Mouse (Mus musculus) ES-E14 (cell line): Measurements from ENCODE around the gene Pnpla1. TPM values are rescaled to one million over a fixed set of nuclear protein-coding genes. Genes with fewer than 3 reads are reported as not detected.
A peak's percentile ranks its signal among the peaks of the same experiment; 100 is the strongest.

Experiments
- DNase-seq: peaks from one replicate; pipeline ENCODE4 v3.0.0-alpha.2; 2013; ENCODE audit warnings: low read depth, low spot score
- H3K27ac ChIP-seq: 2 replicates; pipeline ENCODE4 v1.5.1; 2012; ENCODE audit warnings: low read depth, mild to moderate bottlenecking, low read length, moderate library complexity, mixed read lengths; ENCODE audit not compliant: poor library complexity, insufficient read depth, severe bottlenecking
- H3K36me3 ChIP-seq: 2 replicates; pipeline ENCODE4 v1.6.1; 2012; ENCODE audit warnings: mild to moderate bottlenecking, low read length, moderate library complexity, mixed read lengths; ENCODE audit not compliant: control insufficient read depth, poor library complexity, insufficient read depth, severe bottlenecking
- H3K4me1 ChIP-seq, 2 experiments: fragments of 150-350 bp in 1 of 2; sonication (generic) in 1 of 2; 2 replicates each; pipeline ENCODE4 v1.6.1; 2012; ENCODE audit warnings: low read length in 2 of 2, mild to moderate bottlenecking in 1 of 2, mixed read lengths in 1 of 2; ENCODE audit not compliant: control insufficient read depth in 2 of 2, insufficient read depth in 2 of 2, poor library complexity in 1 of 2
- H3K4me3 ChIP-seq, 2 experiments: fragments of 150-350 bp in 1 of 2; sonication (generic) in 1 of 2; 2 replicates each; pipeline ENCODE4 v1.5.1; 2012; ENCODE audit warnings: low read length in 2 of 2, low read depth in 1 of 2, mild to moderate bottlenecking in 1 of 2, mixed read lengths in 1 of 2; ENCODE audit not compliant: insufficient read depth in 1 of 2, poor library complexity in 1 of 2, severe bottlenecking in 1 of 2
- H3K9ac ChIP-seq: 2 replicates; pipeline ENCODE4 v1.6.1; 2012; ENCODE audit warnings: low read depth, mild to moderate bottlenecking, low read length, mixed read lengths; ENCODE audit not compliant: poor library complexity, insufficient read depth, severe bottlenecking
- H3K9me3 ChIP-seq: fragments of 150-350 bp; sonication (generic); 2 replicates; pipeline ENCODE4 v1.6.1; 2012; ENCODE audit warnings: low read depth, mild to moderate bottlenecking, low read length; ENCODE audit not compliant: control insufficient read depth, insufficient read depth
- CHD2 ChIP-seq: IDR thresholded peaks from 2 replicates; pipeline ENCODE4 v1.6.1; 2014; ENCODE audit warnings: mild to moderate bottlenecking, low read depth, low read length, inconsistent platforms
- HCFC1 ChIP-seq: IDR thresholded peaks from 2 replicates; pipeline ENCODE4 v1.6.1; 2012; ENCODE audit warnings: low read length, inconsistent platforms, borderline replicate concordance; ENCODE audit not compliant: insufficient read depth
- MAFK ChIP-seq: IDR thresholded peaks from 2 replicates; pipeline ENCODE4 v1.6.1; 2014; ENCODE audit warnings: mild to moderate bottlenecking, low read depth, low read length, inconsistent platforms; ENCODE audit not compliant: insufficient read depth
- ZC3H11A ChIP-seq: IDR thresholded peaks from 2 replicates; pipeline ENCODE4 v1.6.1; 2012; ENCODE audit warnings: low read depth, mild to moderate bottlenecking, inconsistent platforms, low read length, borderline replicate concordance
- ZNF384 ChIP-seq: IDR thresholded peaks from 2 replicates; pipeline ENCODE4 v1.6.1; 2012; ENCODE audit warnings: low read depth, low read length, inconsistent platforms
- in situ Hi-C, 2 experiments: fragments of 600-800 bp; cut with MboI; formaldehyde crosslinking; loops; one replicate each; pipeline ENCODE4 v1.15.1; 2025; ENCODE audit warnings: low sequenced_read_pairs in 2 of 2, inconsistent platforms in 1 of 2; ENCODE audit not compliant: unreplicated experiment in 2 of 2
- total RNA-seq: library from RNA; depleted of rRNA; stranded (reverse); fragments of 300-350 nt; gene quantifications from 2 replicates; pipeline ENCODE4 v1.2.3, GENCODE M21; 2012

Gene Pnpla1
- total RNA-seq, 1 experiment = 0.27 TPM

- peak overlapping the region; percentile 23; the same call in 1 of the 2 replicates for H3K9ac ChIP-seq
- H3K4me3 ChIP-seq = peak overlapping the region; percentile 27 to 31
- no peaks in the 10 kb centered on the region for H3K9me3 ChIP-seq
- in situ Hi-C loops = no loop called here
- TF ChIP-seq ZNF384 = no peak
- no peak for TF ChIP-seq HCFC1
- TF ChIP-seq MAFK = no peak
- no peak for TF ChIP-seq ZC3H11A
- TF ChIP-seq CHD2 = no peak
- no peak overlapping the region for H3K27ac ChIP-seq
- no peaks in the 10 kb centered on the region for H3K36me3 ChIP-seq
- no peak for DNase-seq
- H3K4me1 ChIP-seq = peaks cover 9 to 14% of the 10 kb centered on the region in 2 experiments
Observed at GRCm38 (mm10) chr17:28899427-28899826, 41.2 kb downstream of the Pnpla1 start.

- TF ChIP-seq MAFK = no peak
- no peak for TF ChIP-seq CHD2
- TF ChIP-seq ZNF384 = peak; percentile 19; the same call in 1 of the 2 replicates
- TF ChIP-seq HCFC1 = no peak
- no peak for TF ChIP-seq ZC3H11A
- peaks cover 7 to 18% of the 10 kb centered on the region in 2 experiments; a peak in 3 of 4 replicates for H3K4me1 ChIP-seq
- no peak overlapping the region for H3K4me3 ChIP-seq
- no peaks in the 10 kb centered on the region for H3K36me3 ChIP-seq
- H3K27ac ChIP-seq = no peak overlapping the region
- in situ Hi-C loops = no loop called here
- H3K9me3 ChIP-seq = no peaks in the 10 kb centered on the region
- no peak for DNase-seq
- H3K9ac ChIP-seq = no peak overlapping the region
Observed at GRCm38 (mm10) chr17:28901559-28901958, 43.3 kb downstream of the Pnpla1 start.

- in situ Hi-C loops = no loop called here
- no peak overlapping the region; the same call in 1 of the 2 replicates for H3K9ac ChIP-seq
- H3K36me3 ChIP-seq = no peaks in the 10 kb centered on the region
- no peak overlapping the region for H3K27ac ChIP-seq
- DNase-seq = no peak
- no peaks in the 10 kb centered on the region for H3K9me3 ChIP-seq
- no peak for TF ChIP-seq MAFK
- no peak for TF ChIP-seq HCFC1
- TF ChIP-seq ZC3H11A = no peak
- TF ChIP-seq CHD2 = no peak
- TF ChIP-seq ZNF384 = no peak
- H3K4me1 ChIP-seq = peaks cover 4 to 13% of the 10 kb centered on the region in 2 experiments; a peak in 3 of 4 replicates
- no peak overlapping the region for H3K4me3 ChIP-seq
Observed at GRCm38 (mm10) chr17:28904546-28905376, 46.5 kb downstream of the Pnpla1 start.

- in situ Hi-C loops = no loop called here
- DNase-seq = no peak
- Histone ChIP-seq H3K36me3 (no peaks in the 10 kb centered on the region), H3K4me3 (no peak overlapping the region), H3K9ac (no peak overlapping the region; the same call in 1 of the 2 replicates), H3K9me3 (no peaks in the 10 kb centered on the region), H3K27ac (no peak overlapping the region), H3K4me1 (peaks cover 0 to 18% of the 10 kb centered on the region in 2 experiments; a peak in 1 of 4 replicates)
- TF ChIP-seq HCFC1 (no peak), ZNF384 (no peak), CHD2 (no peak), ZC3H11A (no peak), MAFK (no peak)
Observed at GRCm38 (mm10) chr17:28905377-28905916, 47.2 kb downstream of the Pnpla1 start.
